Mouse (Mus musculus): ENCODE data around the gene Slc16a1. TPM values are rescaled to one million over a fixed set of nuclear protein-coding genes. Genes with fewer than 3 reads are reported as not detected.
"Not testable (repeated sequence)": the region's sequence is repeated elsewhere in the genome, so short reads cannot be mapped to it uniquely, and the experiment has no call there.

The Slc16a1 gene
- polyA plus RNA-seq, 1 experiment: 11.6 TPM

DNA sequence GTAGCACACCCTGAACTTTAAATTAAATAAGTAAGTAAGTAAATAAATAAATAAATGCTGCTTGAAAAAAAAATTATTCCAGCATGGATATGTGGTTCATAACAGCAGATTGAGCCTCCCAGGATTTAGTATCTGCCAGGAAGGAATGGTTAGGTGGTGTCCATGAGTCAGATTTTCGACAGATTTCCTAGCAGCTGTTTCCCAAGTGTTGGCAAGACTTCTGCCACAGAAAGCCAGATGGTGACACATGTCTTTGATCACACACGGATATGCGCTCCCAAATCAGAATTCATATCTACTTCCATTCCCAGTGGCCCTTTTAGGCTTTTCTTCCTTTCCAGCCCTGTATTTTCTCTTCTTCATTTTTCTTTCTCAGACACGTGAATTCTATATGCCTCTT is 28.5 kb downstream of the Slc16a1 start:
- H3K27me3 ChIP-seq (ENCODE audit: control insufficient read depth, insufficient read depth, low read length): no peaks in the 10 kb centered on the region
- no peaks in the 10 kb centered on the region for H3K4me1 ChIP-seq (ENCODE audit: control insufficient read depth, insufficient read depth, low read length)
- H3K36me3 ChIP-seq (ENCODE audit: control insufficient read depth, insufficient read depth, low read length): no peaks in the 10 kb centered on the region
- H3K4me3 ChIP-seq (ENCODE audit: control insufficient read depth, low read depth, low read length): no peak overlapping the region
- no peak overlapping the region for H3K27ac ChIP-seq (ENCODE audit: control insufficient read depth, insufficient read depth, low read depth, low read length)
- TF ChIP-seq CTCF (IDR thresholded peaks at IDR 0.05; ENCODE audit: control insufficient read depth, insufficient read depth, insufficient replicate concordance, low read depth, low read length): no peak
- no peak for TF ChIP-seq POLR2A (IDR thresholded peaks at IDR 0.05; ENCODE audit: control insufficient read depth, low read depth, low read length)

- H3K27me3 ChIP-seq (ENCODE audit: control insufficient read depth, insufficient read depth, low read length): no peaks in the 10 kb centered on the region
- no peaks in the 10 kb centered on the region for H3K4me1 ChIP-seq (ENCODE audit: control insufficient read depth, insufficient read depth, low read length)
- no peak overlapping the region for H3K27ac ChIP-seq (ENCODE audit: control insufficient read depth, insufficient read depth, low read depth, low read length)
- TF ChIP-seq POLR2A (IDR thresholded peaks at IDR 0.05; ENCODE audit: control insufficient read depth, low read depth, low read length) (no peak), CTCF (IDR thresholded peaks at IDR 0.05; ENCODE audit: control insufficient read depth, insufficient read depth, insufficient replicate concordance, low read depth, low read length) (no peak)
- no peak overlapping the region for H3K4me3 ChIP-seq (ENCODE audit: control insufficient read depth, low read depth, low read length)
- H3K36me3 ChIP-seq (ENCODE audit: control insufficient read depth, insufficient read depth, low read length): no peaks in the 10 kb centered on the region
Observed at GRCm38 (mm10) chr3:104667451-104667850, 29.0 kb downstream of the Slc16a1 start.

DNA sequence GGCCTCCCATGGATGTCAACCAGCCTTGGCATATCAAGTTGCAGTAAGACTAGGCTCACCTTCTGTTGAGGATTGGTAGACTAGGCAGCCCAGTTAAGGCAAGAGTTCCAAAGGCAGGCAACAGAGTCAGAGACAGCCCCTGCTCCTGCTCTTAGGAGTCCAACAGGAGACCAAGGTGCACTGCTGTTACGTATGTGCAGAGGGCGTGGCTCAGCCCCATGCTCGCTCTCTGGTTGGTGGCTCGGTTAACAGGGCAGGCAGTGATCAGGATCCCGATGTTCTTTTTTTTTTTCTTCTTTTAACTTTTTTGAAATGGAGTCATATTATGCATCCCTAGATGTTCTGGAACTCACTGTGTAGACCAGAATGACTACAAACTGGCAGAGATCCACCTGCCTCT is 30.5 kb downstream of the Slc16a1 start:
- Histone ChIP-seq H3K4me3 (ENCODE audit: control insufficient read depth, low read depth, low read length) (no peak overlapping the region), H3K27me3 (ENCODE audit: control insufficient read depth, insufficient read depth, low read length) (no peaks in the 10 kb centered on the region), H3K4me1 (ENCODE audit: control insufficient read depth, insufficient read depth, low read length) (no peaks in the 10 kb centered on the region), H3K36me3 (ENCODE audit: control insufficient read depth, insufficient read depth, low read length) (no peaks in the 10 kb centered on the region), H3K27ac (ENCODE audit: control insufficient read depth, insufficient read depth, low read depth, low read length) (no peak overlapping the region)
- no peak for TF ChIP-seq CTCF (IDR thresholded peaks at IDR 0.05; ENCODE audit: control insufficient read depth, insufficient read depth, insufficient replicate concordance, low read depth, low read length)
- TF ChIP-seq POLR2A (IDR thresholded peaks at IDR 0.05; ENCODE audit: control insufficient read depth, low read depth, low read length): no peak

DNA sequence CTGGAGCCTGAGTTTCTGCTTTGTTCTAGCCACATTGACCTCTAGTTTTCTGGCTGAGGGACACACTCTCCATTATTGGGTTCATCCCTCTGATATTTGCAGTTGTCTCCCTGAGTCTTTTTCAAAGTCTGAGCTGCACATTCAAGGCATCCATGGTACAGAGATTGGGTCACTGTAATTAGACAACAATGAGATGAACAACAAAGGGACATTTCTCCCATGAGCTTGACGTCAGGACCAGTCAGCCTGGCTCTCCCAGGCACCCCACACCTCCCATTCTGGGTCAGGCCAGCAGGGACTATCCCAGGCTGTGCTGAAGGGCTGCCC is 31.4 kb downstream of the Slc16a1 start:
- no peak overlapping the region for H3K27ac ChIP-seq (ENCODE audit: control insufficient read depth, insufficient read depth, low read depth, low read length)
- H3K4me3 ChIP-seq (ENCODE audit: control insufficient read depth, low read depth, low read length): no peak overlapping the region
- H3K36me3 ChIP-seq (ENCODE audit: control insufficient read depth, insufficient read depth, low read length): no peaks in the 10 kb centered on the region
- no peaks in the 10 kb centered on the region for H3K27me3 ChIP-seq (ENCODE audit: control insufficient read depth, insufficient read depth, low read length)
- H3K4me1 ChIP-seq (ENCODE audit: control insufficient read depth, insufficient read depth, low read length): peaks cover 3% of the 10 kb centered on the region
- no peak for TF ChIP-seq POLR2A (IDR thresholded peaks at IDR 0.05; ENCODE audit: control insufficient read depth, low read depth, low read length)
- no peak for TF ChIP-seq CTCF (IDR thresholded peaks at IDR 0.05; ENCODE audit: control insufficient read depth, insufficient read depth, insufficient replicate concordance, low read depth, low read length)

DNA sequence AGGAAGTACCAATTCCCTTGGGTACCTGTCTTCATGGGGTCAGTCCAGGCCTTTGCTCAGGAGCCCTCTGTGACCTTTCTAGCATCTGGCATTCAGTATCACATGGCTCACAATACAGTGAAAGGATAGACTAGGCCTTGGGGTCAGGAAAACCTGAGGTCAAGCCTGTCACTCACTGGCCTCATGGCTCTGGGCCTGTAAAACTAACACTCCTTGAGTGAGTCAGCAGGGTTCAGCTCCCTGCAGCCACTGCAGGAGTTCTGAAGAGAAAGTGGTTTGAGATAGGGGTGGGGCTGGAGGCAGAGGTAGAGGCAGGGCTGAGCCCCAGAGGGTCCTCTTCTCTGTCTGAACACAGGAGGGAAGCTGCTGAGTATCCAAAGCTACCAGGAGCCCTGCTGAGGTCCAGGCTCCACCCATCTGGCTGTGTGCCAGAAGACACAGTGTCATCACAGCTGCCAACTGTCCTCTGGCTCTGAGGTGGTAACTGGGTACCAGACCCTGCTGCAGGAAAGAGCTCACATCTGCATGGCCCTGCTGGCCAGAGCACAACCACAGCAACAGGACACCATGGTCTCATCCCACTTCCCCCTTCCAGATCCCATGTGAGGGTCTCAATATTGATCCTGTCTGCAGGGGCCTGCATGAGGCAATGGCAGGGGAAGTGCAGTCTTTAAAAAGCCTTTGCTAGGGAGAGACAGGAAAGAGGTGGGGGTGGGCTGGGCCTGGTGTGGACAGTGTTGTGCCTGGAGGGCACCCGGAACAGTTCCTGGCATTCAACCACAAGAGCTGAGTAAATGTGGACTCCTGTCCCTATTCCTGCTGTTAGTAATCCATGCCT is 31.9 kb downstream of the Slc16a1 start:
- not testable (repeated sequence) for H3K27ac ChIP-seq (ENCODE audit: control insufficient read depth, insufficient read depth, low read depth, low read length); H3K4me1 ChIP-seq (ENCODE audit: control insufficient read depth, insufficient read depth, low read length); H3K36me3 ChIP-seq (ENCODE audit: control insufficient read depth, insufficient read depth, low read length); H3K4me3 ChIP-seq (ENCODE audit: control insufficient read depth, low read depth, low read length); H3K27me3 ChIP-seq (ENCODE audit: control insufficient read depth, insufficient read depth, low read length)

DNA sequence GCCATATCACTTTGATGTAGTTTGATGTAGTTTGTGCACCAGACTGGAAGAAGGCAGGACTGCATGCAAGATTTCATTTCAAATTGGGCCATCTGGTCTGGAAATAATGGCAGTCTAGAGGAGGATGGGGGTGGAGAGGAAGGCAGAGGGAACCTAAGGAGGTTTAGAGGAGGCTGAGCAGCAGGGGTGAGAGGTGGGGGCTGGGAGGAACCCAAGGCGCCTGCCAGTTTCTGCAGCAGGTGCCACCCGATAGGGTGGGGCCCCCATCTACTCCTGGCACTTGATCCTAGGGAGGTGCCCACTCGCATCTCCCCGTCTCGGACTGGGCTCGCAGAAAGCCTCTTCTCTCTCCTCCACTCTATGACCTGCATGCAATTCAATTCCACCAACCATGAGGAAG is 33.1 kb downstream of the Slc16a1 start:
- Histone ChIP-seq H3K36me3 (ENCODE audit: control insufficient read depth, insufficient read depth, low read length) (no peaks in the 10 kb centered on the region), H3K4me3 (ENCODE audit: control insufficient read depth, low read depth, low read length) (no peak overlapping the region), H3K4me1 (ENCODE audit: control insufficient read depth, insufficient read depth, low read length) (peaks cover 10% of the 10 kb centered on the region), H3K27me3 (ENCODE audit: control insufficient read depth, insufficient read depth, low read length) (no peaks in the 10 kb centered on the region), H3K27ac (ENCODE audit: control insufficient read depth, insufficient read depth, low read depth, low read length) (no peak overlapping the region)
- TF ChIP-seq CTCF (IDR thresholded peaks at IDR 0.05; ENCODE audit: control insufficient read depth, insufficient read depth, insufficient replicate concordance, low read depth, low read length): no peak
- no peak for TF ChIP-seq POLR2A (IDR thresholded peaks at IDR 0.05; ENCODE audit: control insufficient read depth, low read depth, low read length)

GRCm38 (mm10) chr3:104672041-104672440 is 33.6 kb downstream of the Slc16a1 start:
- H3K27me3 ChIP-seq (ENCODE audit: control insufficient read depth, insufficient read depth, low read length): no peaks in the 10 kb centered on the region
- no peaks in the 10 kb centered on the region for H3K36me3 ChIP-seq (ENCODE audit: control insufficient read depth, insufficient read depth, low read length)
- H3K4me1 ChIP-seq (ENCODE audit: control insufficient read depth, insufficient read depth, low read length): peaks cover 10% of the 10 kb centered on the region
- H3K4me3 ChIP-seq (ENCODE audit: control insufficient read depth, low read depth, low read length): no peak overlapping the region
- TF ChIP-seq CTCF (IDR thresholded peaks at IDR 0.05; ENCODE audit: control insufficient read depth, insufficient read depth, insufficient replicate concordance, low read depth, low read length): no peak
- TF ChIP-seq POLR2A (IDR thresholded peaks at IDR 0.05; ENCODE audit: control insufficient read depth, low read depth, low read length): no peak
- H3K27ac ChIP-seq (ENCODE audit: control insufficient read depth, insufficient read depth, low read depth, low read length): no peak overlapping the region

Data from testis, adult 2 months (tissue).